Mouse (Mus musculus) midbrain, embryonic 12.5 days (tissue): ENCODE measurements around the gene Arl6ip4. TPM values are rescaled to one million over a fixed set of nuclear protein-coding genes. Genes with fewer than 3 reads are reported as not detected.

Experiments used
- ATAC-seq: fragments of 200-750 bp; cut with Nextera tagmentation; 2 replicates; pipeline ENCODE4 v1.8.0; 2017; ENCODE audit warnings: low read depth, moderate TSS enrichment, moderate library complexity; ENCODE audit not compliant: low FRiP score
- H3K27ac ChIP-seq: fragments of 300-500 bp; sonication (generic); replicated peaks from 2 replicates; pipeline ENCODE4 v1.5.1; 2016; ENCODE audit warnings: mild to moderate bottlenecking
- H3K27me3 ChIP-seq: fragments of 300-500 bp; sonication (generic); 2 replicates; pipeline ENCODE4 v1.6.1; 2016; ENCODE audit warnings: mild to moderate bottlenecking
- H3K36me3 ChIP-seq: fragments of 300-500 bp; sonication (generic); 2 replicates; pipeline ENCODE4 v1.6.1; 2016
- H3K4me1 ChIP-seq: fragments of 300-500 bp; sonication (generic); 2 replicates; pipeline ENCODE4 v1.6.1; 2016
- H3K4me2 ChIP-seq: fragments of 300-500 bp; sonication (generic); replicated peaks from 2 replicates; pipeline ENCODE4 v1.6.1; 2016; ENCODE audit warnings: mild to moderate bottlenecking, moderate library complexity
- H3K4me3 ChIP-seq: fragments of 300-500 bp; sonication (generic); 2 replicates; pipeline ENCODE4 v1.5.1; 2016; ENCODE audit warnings: mild to moderate bottlenecking
- H3K9ac ChIP-seq: fragments of 300-500 bp; sonication (generic); replicated peaks from 2 replicates; pipeline ENCODE4 v1.6.1; 2016; ENCODE audit warnings: mild to moderate bottlenecking, moderate library complexity
- H3K9me3 ChIP-seq: fragments of 300-500 bp; sonication (generic); 2 replicates; pipeline ENCODE4 v1.6.1; 2016; ENCODE audit warnings: mild to moderate bottlenecking
- WGBS: fragments of 180-500 bp; shearing (Covaris S2); methylation state at CpG from one replicate; pipeline ENCODE4 v1.1.7; 2016; 5-methylcytosine and 5-hydroxymethylcytosine counted together
- polyA plus RNA-seq: library from polyadenylated mRNA; unstranded; fragments of >200 nt; fragmentation: Nextera tagmentation; extraction: Ambion mirVana; gene quantifications from 2 replicates; pipeline ENCODE4 v1.2.1, GENCODE M21; 2016

Arl6ip4 gene
- polyA plus RNA-seq, 1 experiment from 2014 or later, result 98.3 TPM

DNA sequence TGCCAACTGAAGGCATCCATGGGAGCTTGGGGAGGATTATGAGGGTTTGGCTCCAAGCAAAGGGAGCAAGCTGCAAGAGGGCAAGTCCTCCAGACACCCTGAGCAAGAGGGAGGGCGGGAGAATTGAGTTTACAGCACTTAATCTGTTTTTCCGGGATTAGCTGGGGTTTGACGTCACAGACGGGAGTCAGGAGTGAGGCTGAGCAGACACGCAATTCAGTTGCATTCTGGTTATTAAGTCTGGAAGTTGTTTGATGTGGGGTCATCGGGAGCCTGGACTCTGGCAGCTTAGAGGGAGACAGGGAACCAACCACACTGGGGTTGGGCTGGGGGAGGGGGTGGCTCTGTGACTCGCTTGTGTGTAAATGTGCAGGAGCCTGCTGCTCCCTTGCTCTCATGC is 43.6 kb downstream of the Arl6ip4 start:
- H3K4me1 ChIP-seq, result peaks cover 28% of the 10 kb centered on the region
- no peaks in the 10 kb centered on the region for H3K36me3 ChIP-seq
- no peak overlapping the region for H3K9ac ChIP-seq
- H3K27ac ChIP-seq, result 0 out of 2 replicates have a peak overlapping the region, but pooled peaks have one; percentile 42
- WGBS, result 25% methylated on average over 7 of the region's 7 CpGs
- H3K27me3 ChIP-seq, result no peaks in the 10 kb centered on the region
- H3K4me3 ChIP-seq, result no peak overlapping the region
- no peak overlapping the region for H3K4me2 ChIP-seq
- no peak for ATAC-seq
- H3K9me3 ChIP-seq, result no peaks in the 10 kb centered on the region

DNA sequence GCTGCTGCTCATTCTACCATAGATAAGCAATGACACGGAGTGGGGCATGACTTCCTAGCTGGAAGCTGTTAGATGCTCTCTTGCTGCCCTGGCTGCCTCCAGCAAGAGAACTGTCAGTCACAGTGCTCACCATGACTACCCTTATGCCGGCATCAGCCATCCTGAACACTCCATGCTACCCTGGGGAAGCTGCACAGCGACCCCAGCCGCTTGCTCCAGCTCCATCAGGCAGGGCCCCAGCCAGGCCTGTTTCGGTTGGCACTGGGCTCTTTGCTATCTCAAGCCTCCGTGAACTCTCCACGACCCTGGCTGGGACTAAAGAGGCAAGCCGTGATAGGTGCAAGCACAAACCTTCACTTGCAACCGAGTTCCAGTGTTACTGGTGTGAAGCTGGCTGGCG is 45.9 kb downstream of the Arl6ip4 start:
- 62% methylated on average over 10 of the region's 10 CpGs for WGBS
- H3K27ac ChIP-seq, result no peak overlapping the region
- no peak overlapping the region for H3K4me2 ChIP-seq
- no peaks in the 10 kb centered on the region for H3K36me3 ChIP-seq
- no peak overlapping the region for H3K4me3 ChIP-seq
- H3K4me1 ChIP-seq, result peaks cover 52% of the 10 kb centered on the region
- no peaks in the 10 kb centered on the region for H3K9me3 ChIP-seq
- no peaks in the 10 kb centered on the region for H3K27me3 ChIP-seq
- no peak overlapping the region for H3K9ac ChIP-seq
- ATAC-seq, result peak; percentile 20; the same call in 1 of the 2 replicates

DNA sequence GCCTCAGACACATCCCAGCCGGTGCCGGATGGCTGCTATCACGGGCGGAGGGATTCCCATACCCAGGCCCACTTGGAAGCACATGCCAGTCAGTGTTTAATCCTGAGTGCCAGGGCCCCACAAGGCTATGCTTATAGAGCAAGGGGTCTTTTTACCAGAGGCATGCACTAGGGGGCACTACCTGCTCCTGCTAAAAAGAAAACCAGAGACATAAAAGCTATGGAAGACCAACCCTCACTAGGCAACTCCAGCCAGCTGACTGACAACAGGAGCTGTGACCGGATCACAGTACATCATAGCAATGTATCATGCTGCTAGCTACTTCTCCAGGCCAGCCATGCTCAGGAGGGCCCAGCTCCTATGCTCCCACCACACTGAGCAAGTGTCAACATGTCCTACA is 46.7 kb downstream of the Arl6ip4 start:
- Histone ChIP-seq H3K4me1 (peaks cover 59% of the 10 kb centered on the region), H3K4me3 (no peak overlapping the region), H3K4me2 (no peak overlapping the region), H3K9ac (no peak overlapping the region), H3K27me3 (no peaks in the 10 kb centered on the region), H3K9me3 (no peaks in the 10 kb centered on the region), H3K36me3 (no peaks in the 10 kb centered on the region), H3K27ac (no peak overlapping the region)
- ATAC-seq, result peak; percentile 53
- WGBS, result 55% methylated on average over 5 of the region's 5 CpGs

DNA sequence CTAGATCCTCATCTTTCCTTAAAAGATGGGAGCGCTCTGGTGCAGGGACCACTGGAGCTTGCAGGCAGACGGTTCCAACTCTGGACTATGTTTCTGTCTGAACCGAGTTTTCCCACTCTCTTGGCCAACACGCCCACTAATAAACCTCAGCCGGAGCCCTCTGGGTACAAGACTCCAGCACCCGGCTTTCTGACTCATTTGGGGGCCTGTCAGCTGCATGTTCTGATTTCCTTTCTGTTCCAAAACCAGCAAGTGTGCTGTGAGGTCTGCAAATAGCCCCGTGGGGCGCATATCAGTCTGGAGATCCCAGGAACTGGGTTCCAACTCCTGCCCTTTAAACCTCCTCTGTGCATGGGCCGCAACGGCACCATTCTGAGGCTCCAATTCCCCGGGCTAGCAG is 47.6 kb downstream of the Arl6ip4 start:
- Histone ChIP-seq H3K4me3 (no peak overlapping the region), H3K27me3 (no peaks in the 10 kb centered on the region; the same call in 1 of the 2 replicates), H3K36me3 (no peaks in the 10 kb centered on the region), H3K9ac (no peak overlapping the region), H3K4me1 (peaks cover 63% of the 10 kb centered on the region), H3K9me3 (no peaks in the 10 kb centered on the region), H3K27ac (no peak overlapping the region), H3K4me2 (no peak overlapping the region)
- WGBS, result 87% methylated on average over 11 of the region's 11 CpGs
- ATAC-seq, result no peak

DNA sequence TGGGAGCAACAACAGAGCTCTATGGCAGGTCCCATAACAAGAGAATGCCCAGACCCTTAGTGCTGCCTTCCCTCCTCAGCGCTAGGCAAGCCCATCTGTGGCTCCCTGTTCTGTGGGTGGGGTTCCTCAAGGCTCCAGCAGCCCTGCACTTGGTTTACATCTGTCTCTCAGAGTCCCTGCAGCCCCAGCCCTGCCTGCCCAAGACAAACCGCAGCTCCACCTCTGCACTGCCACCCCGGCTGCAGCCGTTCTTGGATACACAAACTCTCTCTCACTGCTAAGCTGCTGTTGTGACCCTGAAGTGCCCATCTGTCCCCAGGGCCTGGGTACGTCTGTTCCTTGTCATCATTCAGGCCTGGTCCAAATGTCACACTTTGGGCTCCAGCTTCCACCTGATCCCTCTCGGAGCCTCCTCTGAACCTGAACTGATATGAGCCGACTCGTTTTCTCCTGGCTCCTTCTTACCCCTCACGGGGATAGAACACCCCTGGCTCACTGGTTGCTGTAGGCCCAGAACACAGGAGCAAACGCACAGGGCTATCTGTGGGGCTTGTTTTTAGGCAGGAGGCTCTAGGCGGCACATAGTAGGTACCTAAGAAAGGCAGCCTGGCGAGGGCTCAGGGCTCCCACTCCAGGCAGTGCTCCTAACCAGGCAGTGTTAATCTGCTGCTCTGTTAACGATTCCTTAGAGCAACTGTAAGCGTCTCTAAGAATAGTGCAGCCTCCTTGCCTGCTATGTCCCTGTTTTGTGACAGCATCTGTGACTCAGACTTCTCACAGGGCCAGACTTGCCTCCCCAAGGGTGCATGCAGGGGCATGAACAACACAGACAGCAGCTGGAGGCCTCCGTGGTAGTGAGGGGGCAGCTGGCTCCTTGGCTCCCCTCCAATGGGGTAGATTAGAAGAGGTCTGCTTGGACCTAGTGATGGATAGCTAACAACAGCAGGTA is 50.0 kb downstream of the Arl6ip4 start:
- Histone ChIP-seq H3K9me3 (no peaks in the 10 kb centered on the region), H3K36me3 (no peaks in the 10 kb centered on the region), H3K4me2 (no peak overlapping the region), H3K4me1 (peaks cover 55% of the 10 kb centered on the region), H3K27ac (peak overlapping the region; percentile 44), H3K9ac (no peak overlapping the region), H3K4me3 (no peak overlapping the region), H3K27me3 (peaks cover 4% of the 10 kb centered on the region)
- 50% methylated on average over 15 of the region's 15 CpGs for WGBS
- 0 out of 2 replicates have a peak, but pooled peaks have one; percentile 38 for ATAC-seq

DNA sequence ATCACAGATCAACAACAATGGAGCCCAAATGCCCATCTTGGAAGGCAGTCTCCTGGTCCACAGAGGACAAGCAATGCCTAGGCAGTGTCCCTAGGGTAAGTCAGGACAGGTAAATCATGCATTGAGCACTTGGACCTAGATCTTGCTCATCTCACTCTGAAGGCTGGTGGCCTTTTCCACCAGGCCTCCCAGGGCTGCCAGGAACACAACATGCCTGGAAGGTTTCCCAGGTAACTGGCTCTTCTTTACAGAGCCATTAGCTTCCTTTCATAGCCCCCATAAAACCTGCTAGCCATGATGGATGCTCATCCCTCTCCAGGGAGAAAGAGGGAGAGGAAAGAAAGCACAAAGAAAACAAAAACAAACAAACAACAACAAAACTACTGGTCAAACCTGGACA is 50.9 kb downstream of the Arl6ip4 start:
- Histone ChIP-seq H3K36me3 (no peaks in the 10 kb centered on the region), H3K9me3 (no peaks in the 10 kb centered on the region), H3K4me2 (no peak overlapping the region), H3K4me1 (peaks cover 55% of the 10 kb centered on the region), H3K27me3 (peaks cover 4% of the 10 kb centered on the region), H3K9ac (no peak overlapping the region), H3K27ac (0 out of 2 replicates have a peak overlapping the region, but pooled peaks have one; percentile 44), H3K4me3 (no peak overlapping the region)
- no peak for ATAC-seq

DNA sequence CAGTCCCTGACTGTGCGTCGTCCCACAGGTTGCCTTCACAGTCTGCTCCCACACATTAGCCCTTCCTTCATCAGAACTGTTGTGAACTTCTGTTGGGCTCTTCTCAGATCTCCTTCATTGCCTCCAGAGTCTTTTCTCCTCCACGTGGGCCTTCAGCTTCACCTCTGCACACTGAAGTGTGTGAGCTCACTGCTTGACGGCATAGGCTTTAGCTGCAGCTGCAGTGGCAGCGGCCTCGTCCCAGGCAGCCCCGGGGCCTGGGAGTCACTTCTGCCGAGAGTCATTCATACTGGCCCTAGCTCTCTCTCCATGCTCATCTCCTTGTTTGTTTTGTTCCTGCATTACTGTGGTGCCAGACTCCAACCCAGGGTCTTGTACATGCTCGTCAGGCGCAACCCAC is 51.7 kb downstream of the Arl6ip4 start:
- Histone ChIP-seq H3K27ac (no peak overlapping the region), H3K4me2 (no peak overlapping the region), H3K36me3 (no peaks in the 10 kb centered on the region), H3K9me3 (no peaks in the 10 kb centered on the region), H3K9ac (no peak overlapping the region), H3K4me1 (peaks cover 52% of the 10 kb centered on the region), H3K4me3 (no peak overlapping the region), H3K27me3 (peaks cover 4% of the 10 kb centered on the region)
- 68% methylated on average over 10 of the region's 10 CpGs for WGBS
- ATAC-seq, result no peak

Other genes starting within 250 kb of the Arl6ip4 start
- gene Hcar1, start 236.1 kb upstream of the Arl6ip4 start, polyA plus RNA-seq, result 0.35 and 0.50 TPM in 2 replicates
- gene Denr, start 208.9 kb upstream of the Arl6ip4 start, polyA plus RNA-seq, result 159 and 167 TPM in 2 replicates
- gene Gm43518, start 188.7 kb upstream of the Arl6ip4 start, polyA plus RNA-seq, result 1.8 and 3.4 TPM in 2 replicates
- 4.9 and 6.1 TPM in 2 replicates for gene Ccdc62, start 185.4 kb upstream of the Arl6ip4 start, polyA plus RNA-seq
- 13.9 and 15.5 TPM in 2 replicates for gene Hip1r, start 142.5 kb upstream of the Arl6ip4 start, polyA plus RNA-seq
- 68.0 and 74.2 TPM in 2 replicates for gene Vps37b, start 83.8 kb upstream of the Arl6ip4 start, polyA plus RNA-seq
- gene Abcb9, start 20.3 kb upstream of the Arl6ip4 start, polyA plus RNA-seq, result 2.0 and 2.2 TPM in 2 replicates
- gene Ogfod2, start 3.8 kb upstream of the Arl6ip4 start, polyA plus RNA-seq, result 15.9 and 23.3 TPM in 2 replicates
- 6.0 and 7.2 TPM in 2 replicates for gene Pitpnm2, start 133.7 kb downstream of the Arl6ip4 start, polyA plus RNA-seq
- gene Mphosph9, start 211.9 kb downstream of the Arl6ip4 start, polyA plus RNA-seq, result 18.1 and 19.6 TPM in 2 replicates
- gene 2810006K23Rik, start 212.0 kb downstream of the Arl6ip4 start, polyA plus RNA-seq, result 22.8 and 23.7 TPM in 2 replicates
- gene Cdk2ap1, start 247.0 kb downstream of the Arl6ip4 start, polyA plus RNA-seq, result 107 and 111 TPM in 2 replicates